Mouse (Mus musculus): Measurements from ENCODE around the gene Opcml. TPM values are rescaled to one million over a fixed set of nuclear protein-coding genes. Genes with fewer than 3 reads are reported as not detected.

Opcml gene
- polyA plus RNA-seq, 1 experiment from 2014 or later, result 2.5 TPM

- 73% methylated on average over 4 of the region's 4 CpGs for WGBS
- DNase-seq (ENCODE audit: low spot score), result no peak
Observed at GRCm38 (mm10) chr9:28650089-28650488, 859.5 kb downstream of the Opcml start.

GRCm38 (mm10) chr9:28659996-28660395 lies 869.4 kb downstream of the Opcml start:
- no peaks in the 10 kb centered on the region for H3K27me3 ChIP-seq (ENCODE audit: insufficient read depth, poor library complexity, severe bottlenecking)
- no peak overlapping the region for H3K27ac ChIP-seq
- DNase-seq (ENCODE audit: low spot score), result no peak
- no peak overlapping the region for H3K4me3 ChIP-seq
- WGBS, result 80% methylated on average over 2 of the region's 2 CpGs
- H3K36me3 ChIP-seq, result no peaks in the 10 kb centered on the region
- no peaks in the 10 kb centered on the region for H3K9me3 ChIP-seq
- no peaks in the 10 kb centered on the region for H3K4me1 ChIP-seq (replicated peaks)

More at GRCm38 (mm10) chr9:28650089-28650488, 859.5 kb downstream of the Opcml start:
- no peak overlapping the region for H3K4me3 ChIP-seq
- no peaks in the 10 kb centered on the region for H3K36me3 ChIP-seq
- H3K27me3 ChIP-seq (ENCODE audit: insufficient read depth, poor library complexity, severe bottlenecking), result no peaks in the 10 kb centered on the region
- H3K4me1 ChIP-seq (replicated peaks), result no peaks in the 10 kb centered on the region
- H3K27ac ChIP-seq, result no peak overlapping the region
- no peaks in the 10 kb centered on the region for H3K9me3 ChIP-seq

GRCm38 (mm10) chr9:28662882-28663281 lies 872.3 kb downstream of the Opcml start:
- no peaks in the 10 kb centered on the region for H3K9me3 ChIP-seq
- H3K27ac ChIP-seq, result no peak overlapping the region
- no peaks in the 10 kb centered on the region for H3K27me3 ChIP-seq (ENCODE audit: insufficient read depth, poor library complexity, severe bottlenecking)
- no peak overlapping the region for H3K4me3 ChIP-seq
- no peaks in the 10 kb centered on the region for H3K36me3 ChIP-seq
- DNase-seq (ENCODE audit: low spot score), result no peak
- H3K4me1 ChIP-seq (replicated peaks), result no peaks in the 10 kb centered on the region
- WGBS, result 92% methylated on average over 3 of the region's 3 CpGs

- DNase-seq (ENCODE audit: low spot score), result no peak
- 79% methylated on average over 1 of the region's 1 CpGs for WGBS
- H3K4me1 ChIP-seq (replicated peaks), result 0 out of 2 replicates have a peak, but pooled peaks cover 7% of the 10 kb centered on the region
- H3K36me3 ChIP-seq, result no peaks in the 10 kb centered on the region
- H3K9me3 ChIP-seq, result no peaks in the 10 kb centered on the region
- no peak overlapping the region for H3K4me3 ChIP-seq
- H3K27ac ChIP-seq, result no peak overlapping the region
- H3K27me3 ChIP-seq (ENCODE audit: insufficient read depth, poor library complexity, severe bottlenecking), result no peaks in the 10 kb centered on the region
Observed at GRCm38 (mm10) chr9:28680309-28680708, 889.7 kb downstream of the Opcml start.

GRCm38 (mm10) chr9:28681252-28682037 lies 890.9 kb downstream of the Opcml start:
- 0 out of 2 replicates have a peak, but pooled peaks cover 7% of the 10 kb centered on the region for H3K4me1 ChIP-seq (replicated peaks)
- H3K9me3 ChIP-seq, result no peaks in the 10 kb centered on the region
- H3K4me3 ChIP-seq, result no peak overlapping the region
- 67% methylated on average over 6 of the region's 6 CpGs for WGBS
- H3K27ac ChIP-seq, result no peak overlapping the region
- no peaks in the 10 kb centered on the region for H3K36me3 ChIP-seq
- no peak for DNase-seq (ENCODE audit: low spot score)
- no peaks in the 10 kb centered on the region for H3K27me3 ChIP-seq (ENCODE audit: insufficient read depth, poor library complexity, severe bottlenecking)

- 82% methylated on average over 5 of the region's 5 CpGs for WGBS
- no peak overlapping the region for H3K4me3 ChIP-seq
- 0 out of 2 replicates have a peak, but pooled peaks cover 7% of the 10 kb centered on the region for H3K4me1 ChIP-seq (replicated peaks)
- no peak for DNase-seq (ENCODE audit: low spot score)
- H3K27me3 ChIP-seq (ENCODE audit: insufficient read depth, poor library complexity, severe bottlenecking), result no peaks in the 10 kb centered on the region
- no peak overlapping the region for H3K27ac ChIP-seq
- no peaks in the 10 kb centered on the region for H3K9me3 ChIP-seq
- H3K36me3 ChIP-seq, result no peaks in the 10 kb centered on the region
Observed at GRCm38 (mm10) chr9:28683951-28684470, 893.4 kb downstream of the Opcml start.

- H3K4me1 ChIP-seq (replicated peaks), result no peaks in the 10 kb centered on the region
- no peak overlapping the region for H3K27ac ChIP-seq
- no peak for DNase-seq (ENCODE audit: low spot score)
- no peaks in the 10 kb centered on the region for H3K36me3 ChIP-seq
- no peaks in the 10 kb centered on the region for H3K27me3 ChIP-seq (ENCODE audit: insufficient read depth, poor library complexity, severe bottlenecking)
- 86% methylated on average over 7 of the region's 7 CpGs for WGBS
- no peak overlapping the region for H3K4me3 ChIP-seq
- no peaks in the 10 kb centered on the region for H3K9me3 ChIP-seq
Observed at GRCm38 (mm10) chr9:28686942-28687611, 896.5 kb downstream of the Opcml start.

- Histone ChIP-seq H3K27me3 (ENCODE audit: insufficient read depth, poor library complexity, severe bottlenecking) (no peaks in the 10 kb centered on the region), H3K27ac (no peak overlapping the region), H3K4me3 (no peak overlapping the region), H3K36me3 (no peaks in the 10 kb centered on the region), H3K9me3 (no peaks in the 10 kb centered on the region), H3K4me1 (replicated peaks) (no peaks in the 10 kb centered on the region)
- no peak for DNase-seq (ENCODE audit: low spot score)
- WGBS, result 74% methylated on average over 2 of the region's 2 CpGs
Observed at GRCm38 (mm10) chr9:28690134-28690533, 899.6 kb downstream of the Opcml start.

GRCm38 (mm10) chr9:28705796-28706195 lies 915.2 kb downstream of the Opcml start:
- no peaks in the 10 kb centered on the region for H3K9me3 ChIP-seq
- WGBS, result 88% methylated on average over 4 of the region's 4 CpGs
- H3K27me3 ChIP-seq (ENCODE audit: insufficient read depth, poor library complexity, severe bottlenecking), result no peaks in the 10 kb centered on the region
- no peak overlapping the region for H3K4me3 ChIP-seq
- H3K4me1 ChIP-seq (replicated peaks), result no peaks in the 10 kb centered on the region
- DNase-seq (ENCODE audit: low spot score), result no peak
- H3K36me3 ChIP-seq, result no peaks in the 10 kb centered on the region
- no peak overlapping the region for H3K27ac ChIP-seq

GRCm38 (mm10) chr9:28714544-28714943 lies 924.0 kb downstream of the Opcml start:
- H3K36me3 ChIP-seq, result no peaks in the 10 kb centered on the region
- no peak for DNase-seq (ENCODE audit: low spot score)
- H3K4me3 ChIP-seq, result no peak overlapping the region
- H3K27me3 ChIP-seq (ENCODE audit: insufficient read depth, poor library complexity, severe bottlenecking), result no peaks in the 10 kb centered on the region
- WGBS, result 90% methylated on average over 2 of the region's 2 CpGs
- no peaks in the 10 kb centered on the region for H3K4me1 ChIP-seq (replicated peaks)
- no peaks in the 10 kb centered on the region for H3K9me3 ChIP-seq
- no peak overlapping the region for H3K27ac ChIP-seq

- WGBS, result 92% methylated on average over 2 of the region's 2 CpGs
- DNase-seq (ENCODE audit: low spot score), result no peak
- H3K4me1 ChIP-seq (replicated peaks), result no peaks in the 10 kb centered on the region
- H3K27ac ChIP-seq, result no peak overlapping the region
- H3K4me3 ChIP-seq, result no peak overlapping the region
- H3K27me3 ChIP-seq (ENCODE audit: insufficient read depth, poor library complexity, severe bottlenecking), result no peaks in the 10 kb centered on the region
- H3K9me3 ChIP-seq, result no peaks in the 10 kb centered on the region
- H3K36me3 ChIP-seq, result no peaks in the 10 kb centered on the region
Observed at GRCm38 (mm10) chr9:28720186-28720585, 929.6 kb downstream of the Opcml start.

- DNase-seq (ENCODE audit: low spot score), result no peak
- H3K9me3 ChIP-seq, result no peaks in the 10 kb centered on the region
- no peaks in the 10 kb centered on the region for H3K36me3 ChIP-seq
- H3K4me1 ChIP-seq (replicated peaks), result no peaks in the 10 kb centered on the region
- H3K4me3 ChIP-seq, result no peak overlapping the region
- WGBS, result 78% methylated on average over 10 of the region's 10 CpGs
- H3K27ac ChIP-seq, result no peak overlapping the region
- no peaks in the 10 kb centered on the region for H3K27me3 ChIP-seq (ENCODE audit: insufficient read depth, poor library complexity, severe bottlenecking)
Observed at GRCm38 (mm10) chr9:28731811-28732602, 941.4 kb downstream of the Opcml start.

Data from hindbrain, embryonic 10.5 days (tissue).